Mouse (Mus musculus): ENCODE data around the gene Dph7.
A peak's percentile ranks its signal among the peaks of the same experiment; 100 is the strongest.
"Not testable (repeated sequence)": the region's sequence is repeated elsewhere in the genome, so short reads cannot be mapped to it uniquely, and the experiment has no call there.

Dph7 gene

DNA sequence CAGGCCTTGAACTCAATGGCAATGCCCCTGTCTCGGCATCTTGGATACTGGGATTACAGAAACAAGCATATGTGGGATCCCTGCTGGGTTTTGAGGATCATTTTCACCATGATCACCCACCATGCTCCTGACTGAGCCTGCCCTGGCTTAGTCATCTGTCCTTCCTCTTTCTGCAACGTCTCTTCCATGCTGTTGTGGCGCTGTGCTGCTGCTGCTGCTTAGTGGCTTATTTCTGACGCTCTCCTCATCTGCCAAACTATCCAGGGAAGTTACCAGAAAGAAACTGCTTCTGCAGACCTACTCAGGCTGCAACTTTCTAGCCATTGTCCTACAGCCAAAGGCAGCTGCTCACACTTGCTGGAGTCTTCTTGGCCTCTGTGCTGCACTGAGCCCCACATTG, 8.2 kb downstream of the Dph7 start:
- ATAC-seq (ENCODE audit: low TSS enrichment): no peak

DNA sequence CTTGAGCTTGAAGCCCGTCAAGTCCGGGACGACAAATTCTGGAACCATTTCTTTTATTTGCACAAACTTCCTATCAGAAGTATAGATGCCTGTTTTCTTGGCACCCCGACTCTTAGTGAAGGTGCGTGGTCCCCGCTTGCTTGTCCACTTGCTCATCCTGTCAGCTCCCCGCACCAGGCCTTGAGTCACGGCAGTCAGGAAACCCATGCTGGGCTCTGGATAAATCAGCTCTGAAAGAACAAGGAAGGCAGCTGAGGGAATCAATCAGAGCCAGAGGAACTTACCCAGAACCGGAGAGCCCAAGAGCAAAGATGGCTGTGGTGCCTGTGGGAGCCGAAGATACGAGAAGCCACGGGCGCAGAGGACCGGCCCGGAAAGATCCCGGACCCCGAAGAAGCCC, 12.3 kb downstream of the Dph7 start:
- not testable (repeated sequence) for ATAC-seq (ENCODE audit: low TSS enrichment)

DNA sequence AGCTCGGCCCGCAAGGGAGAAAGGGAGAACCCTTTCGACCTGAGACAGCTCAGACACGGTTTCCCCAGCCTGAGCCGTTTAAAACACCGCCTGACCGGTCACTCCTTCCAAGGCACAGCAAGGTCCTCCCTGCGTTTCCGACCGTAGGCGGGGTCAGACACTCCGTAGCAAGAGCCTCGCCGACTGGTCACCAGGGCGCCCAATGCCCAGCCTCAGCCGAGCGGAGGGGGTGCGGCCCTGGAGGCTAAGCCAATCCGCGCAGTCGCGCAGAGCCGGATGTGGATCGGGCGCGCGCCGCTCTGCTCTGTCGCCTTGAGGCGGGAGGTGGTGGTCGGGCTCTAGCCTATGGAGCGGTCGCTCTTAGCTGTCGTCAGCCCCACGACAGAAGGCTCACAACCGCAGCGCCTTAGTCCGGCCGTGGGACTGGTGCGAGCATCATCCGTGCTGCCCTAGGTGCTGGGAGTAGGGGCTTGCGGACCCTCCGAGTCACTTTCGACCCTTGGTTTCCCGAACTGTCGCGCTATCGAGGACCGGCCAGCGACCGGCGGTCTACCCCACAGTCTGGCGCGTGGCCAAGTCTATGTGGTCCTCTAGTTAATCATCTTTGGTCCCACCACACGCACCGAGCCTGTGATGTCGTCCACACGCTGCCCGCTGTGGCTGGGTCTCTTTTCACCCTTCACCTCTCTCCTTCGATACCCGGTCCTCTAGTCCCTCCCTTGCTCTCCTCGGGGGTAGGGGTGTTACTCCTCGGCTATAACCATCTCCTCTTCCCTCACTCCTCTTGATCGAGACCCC, 12.9 kb downstream of the Dph7 start, which contains the start of gene Mrpl41:
Mrpl41 (minus strand) TSS at position 193 of the 798 bp plus-strand sequence.
- ATAC-seq (ENCODE audit: low TSS enrichment): peak; percentile 93

DNA sequence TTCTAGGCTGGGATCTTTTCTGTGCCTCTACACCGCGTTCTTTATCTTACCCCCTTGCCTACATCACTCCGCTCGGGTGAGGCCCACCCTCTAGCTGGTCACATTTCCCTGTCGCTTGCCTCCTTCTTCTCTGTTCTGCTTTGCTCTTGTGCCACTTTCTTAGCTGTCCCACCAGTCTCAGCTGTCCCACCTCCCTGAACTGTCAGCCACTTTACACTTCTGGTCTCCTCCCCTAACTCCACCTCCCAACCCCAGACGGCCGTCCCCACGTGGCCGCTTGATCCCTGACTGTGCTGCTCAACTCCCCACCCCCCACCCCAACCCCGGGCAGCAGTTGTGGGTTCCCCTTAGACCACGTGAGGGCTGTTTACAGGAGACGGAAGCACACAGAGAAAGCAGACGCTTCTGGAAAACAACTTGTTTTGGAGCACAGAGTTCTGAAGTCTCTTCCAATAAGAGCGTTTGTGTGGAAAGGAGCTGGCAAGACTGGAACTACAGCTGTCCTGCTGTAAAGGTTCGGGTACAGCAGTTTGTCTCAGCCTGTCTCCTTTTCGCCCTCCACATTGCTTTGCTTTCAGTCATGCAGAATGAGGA, 13.6 kb downstream of the Dph7 start, which contains the start of gene Pnpla7:
Pnpla7 (plus strand) TSS at position 330 of the 594 bp plus-strand sequence.
- ATAC-seq (ENCODE audit: low TSS enrichment): peak; percentile 58

DNA sequence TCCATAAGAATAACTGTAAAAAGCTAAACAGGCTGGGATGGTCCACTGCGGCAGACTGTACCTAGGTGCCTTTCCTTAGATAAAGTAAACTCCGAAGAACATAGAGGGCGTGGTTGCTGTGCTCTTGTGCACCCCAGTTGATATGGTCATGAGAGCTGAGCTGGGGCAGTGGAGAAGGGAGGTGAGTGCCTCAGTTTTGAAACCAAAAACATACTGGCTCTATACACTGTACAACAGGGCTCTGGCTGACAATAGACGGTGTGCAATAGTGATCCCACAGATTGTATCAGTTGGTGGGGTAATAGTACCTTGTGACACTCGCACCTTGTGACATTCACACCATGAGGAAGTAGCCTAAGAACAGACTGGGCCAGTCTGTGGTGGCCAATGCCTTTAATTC, 14.8 kb downstream of the Dph7 start:
- ATAC-seq (ENCODE audit: low TSS enrichment): no peak

DNA sequence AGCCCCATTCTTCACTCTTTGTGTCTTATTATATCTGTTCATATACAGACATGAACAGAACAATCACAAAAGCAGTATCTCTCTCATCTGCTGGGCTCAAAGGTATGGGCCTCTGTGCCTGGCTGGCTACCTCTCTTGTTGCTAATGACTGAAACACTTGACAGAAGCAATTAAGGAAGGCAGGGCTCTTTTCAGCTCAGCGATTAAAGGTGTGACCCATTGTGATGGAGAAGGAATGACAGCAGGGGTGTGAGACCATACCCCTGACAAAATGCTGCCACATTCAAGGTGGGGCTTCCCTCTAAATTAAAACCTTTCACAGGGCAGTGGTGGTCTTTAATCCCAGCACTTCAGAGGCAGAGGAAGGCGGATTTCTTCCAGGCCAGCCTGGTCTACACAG, 25.6 kb downstream of the Dph7 start:
- no peak for ATAC-seq (ENCODE audit: low TSS enrichment)

DNA sequence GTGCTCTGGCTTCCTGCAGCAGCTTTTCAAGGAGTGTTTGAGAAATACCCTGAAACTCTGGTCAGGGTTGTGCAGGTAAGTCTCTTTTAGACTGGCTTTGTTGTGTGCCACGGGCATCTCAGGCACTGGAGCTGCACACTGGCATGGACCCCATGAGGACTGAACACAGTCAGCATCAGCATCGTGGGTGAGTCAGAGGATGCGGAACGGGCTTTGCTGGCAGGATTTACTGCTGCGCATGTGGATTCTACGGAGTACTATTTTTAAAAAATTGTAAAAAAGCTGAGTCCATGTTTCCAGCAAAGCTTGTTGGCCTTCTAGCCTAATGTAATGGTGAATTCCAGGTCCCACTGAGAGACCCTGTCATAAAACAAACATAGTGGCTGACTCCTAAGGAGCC, 33.1 kb downstream of the Dph7 start:
- peak; percentile 83 for ATAC-seq (ENCODE audit: low TSS enrichment)

DNA sequence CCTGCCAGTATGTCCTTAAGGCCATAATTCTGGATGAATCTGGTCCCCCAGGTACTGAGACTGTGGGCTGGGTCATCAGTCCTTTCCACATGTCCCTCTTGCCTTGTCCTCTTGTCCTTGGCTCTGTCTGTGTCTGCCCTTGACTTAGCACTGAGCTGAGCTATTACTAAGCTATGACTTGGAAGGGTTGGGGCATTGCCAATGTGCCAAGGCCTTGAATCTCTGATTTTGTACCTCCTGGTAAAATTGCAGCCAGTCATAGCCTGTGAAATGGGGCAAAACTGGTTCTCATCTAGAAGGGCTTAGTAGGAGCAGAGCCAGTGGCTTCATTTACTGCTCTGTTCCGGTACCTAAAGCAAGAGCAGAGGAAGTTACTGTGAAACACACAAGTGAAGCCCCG, 34.3 kb downstream of the Dph7 start:
- no peak for ATAC-seq (ENCODE audit: low TSS enrichment)

DNA sequence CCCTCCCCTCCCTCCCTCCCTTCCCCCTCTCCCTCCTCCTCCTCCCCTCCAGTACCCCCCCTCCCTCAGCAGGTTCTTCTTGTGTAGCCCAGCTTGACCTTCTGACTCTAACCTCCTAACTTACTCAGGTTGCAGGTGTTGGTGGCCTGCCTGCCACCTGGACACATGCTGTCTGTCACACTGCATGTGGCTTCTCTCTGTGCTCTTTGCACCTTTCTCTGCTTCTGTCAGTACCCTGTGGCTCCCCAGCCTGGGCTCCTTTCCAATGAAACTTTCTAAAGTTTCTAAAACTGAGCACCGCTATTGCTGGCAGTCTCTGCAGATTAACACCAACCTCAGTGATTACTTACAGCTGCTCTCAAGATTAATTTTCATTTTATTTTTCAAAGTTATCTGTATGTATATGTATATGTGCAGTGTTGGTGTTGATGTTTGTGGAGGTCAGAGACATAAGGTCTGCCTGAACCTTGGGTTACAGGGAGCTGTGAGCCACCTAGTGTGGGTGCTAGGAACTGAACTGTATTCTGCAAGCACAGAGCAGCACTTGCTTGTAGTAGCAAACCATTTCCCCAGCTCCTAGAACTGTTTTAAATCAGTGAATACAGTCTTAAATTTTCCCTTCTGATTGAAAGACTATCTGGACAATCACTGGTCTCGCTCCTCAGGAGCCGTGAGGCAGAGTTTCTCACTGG, 38.5 kb downstream of the Dph7 start:
- ATAC-seq (ENCODE audit: low TSS enrichment): no peak

DNA sequence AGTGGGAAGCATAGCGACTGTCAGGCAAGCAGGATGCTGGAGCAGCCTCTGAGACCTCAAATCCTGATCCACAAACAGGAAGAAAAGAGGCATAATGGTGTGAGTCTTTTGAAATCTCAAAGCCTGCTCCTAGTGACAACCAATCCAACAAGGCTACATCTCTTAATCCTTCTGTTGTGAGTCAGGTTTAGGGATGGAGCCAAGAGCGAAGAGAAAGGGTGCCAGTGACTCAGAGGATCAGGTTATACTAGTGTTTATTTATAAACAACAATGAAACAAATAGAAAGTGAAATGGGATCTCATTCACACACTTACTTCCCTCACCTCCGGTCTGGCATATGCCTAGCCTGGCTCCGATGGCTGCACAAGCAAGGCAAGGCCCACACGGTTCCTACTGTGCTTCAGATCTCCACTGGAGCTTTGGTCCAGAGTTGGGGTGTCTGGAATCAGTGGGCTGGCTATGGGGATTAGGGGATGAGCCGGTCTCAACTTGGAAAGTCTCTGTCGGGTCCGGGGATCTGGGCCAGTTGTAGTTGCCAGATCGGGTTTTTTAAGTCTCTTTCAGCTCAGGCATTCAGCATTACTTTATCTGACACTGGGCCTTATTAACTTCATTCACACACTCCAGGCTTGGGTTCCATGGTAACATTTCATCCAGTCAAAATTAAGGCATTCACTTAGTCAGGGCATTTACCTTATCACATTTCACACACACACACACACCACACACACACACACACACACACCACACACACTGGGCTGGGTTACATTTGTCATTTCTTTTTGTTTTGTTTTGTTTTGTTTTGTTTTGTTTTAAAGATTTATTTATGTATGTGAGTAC, 42.0 kb downstream of the Dph7 start:
- no peak for ATAC-seq (ENCODE audit: low TSS enrichment)

DNA sequence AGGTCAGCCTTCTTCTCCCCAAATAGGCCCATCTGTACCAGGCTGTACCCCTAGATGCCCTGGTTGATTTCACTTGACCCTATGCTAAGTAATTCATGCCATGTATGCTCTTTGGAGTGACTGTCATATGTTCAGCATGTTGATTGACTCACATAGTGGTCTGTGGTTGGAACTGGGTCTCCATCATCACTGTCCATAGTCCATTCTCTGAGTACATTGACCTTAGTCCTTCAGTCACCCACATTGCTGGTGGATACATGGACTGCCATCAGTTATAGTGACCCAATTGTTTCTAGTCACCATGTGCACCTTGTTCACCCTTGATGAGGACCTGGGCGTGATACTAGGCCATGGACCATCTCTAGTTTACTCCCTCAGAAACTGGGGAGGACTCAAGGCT, 44.6 kb downstream of the Dph7 start:
- ATAC-seq (ENCODE audit: low TSS enrichment): no peak

DNA sequence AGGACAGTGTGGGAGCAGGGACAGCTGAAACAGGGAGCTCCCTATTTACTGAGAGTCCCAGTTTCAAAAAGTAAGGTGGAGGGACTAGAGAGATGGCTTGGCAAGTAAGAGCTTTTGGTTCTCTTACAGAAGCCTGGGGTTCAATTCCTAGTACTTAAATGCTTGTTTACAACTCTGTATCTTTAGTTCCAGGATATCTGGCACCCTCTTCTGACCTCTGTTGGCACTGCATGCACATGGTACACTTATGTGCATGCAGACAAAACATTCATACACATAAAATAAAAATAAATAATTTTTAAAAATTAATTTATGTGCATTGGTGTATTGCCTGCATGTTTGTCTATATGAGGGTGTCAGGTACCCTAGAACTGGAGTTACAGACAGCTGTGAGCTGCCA, 46.0 kb downstream of the Dph7 start:
- no peak for ATAC-seq (ENCODE audit: low TSS enrichment)

Data from frontal cortex, adult (tissue).